Mouse (Mus musculus): Measurements from ENCODE around the gene Rbm19. TPM values are rescaled to one million over a fixed set of nuclear protein-coding genes. Genes with fewer than 3 reads are reported as not detected.
A peak's percentile ranks its signal among the peaks of the same experiment; 100 is the strongest.

Rbm19 gene
- polyA plus RNA-seq, 1 experiment from 2014 or later = 31.4 TPM

GRCm38 (mm10) chr5:120176246-120177065 lies 60.2 kb downstream of the Rbm19 start:
- 87% methylated on average over 13 of the region's 13 CpGs for WGBS
- H3K4me1 ChIP-seq = peaks cover 33% of the 10 kb centered on the region
- no peak overlapping the region for H3K27ac ChIP-seq
- H3K36me3 ChIP-seq = peaks cover 58% of the 10 kb centered on the region
- H3K4me3 ChIP-seq = no peak overlapping the region
- no peak for DNase-seq (ENCODE audit: low spot score)
- peaks cover 6% of the 10 kb centered on the region; the same call in 1 of the 2 replicates for H3K9me3 ChIP-seq
- H3K27me3 ChIP-seq (ENCODE audit: insufficient read depth, poor library complexity, severe bottlenecking) = no peaks in the 10 kb centered on the region

DNA sequence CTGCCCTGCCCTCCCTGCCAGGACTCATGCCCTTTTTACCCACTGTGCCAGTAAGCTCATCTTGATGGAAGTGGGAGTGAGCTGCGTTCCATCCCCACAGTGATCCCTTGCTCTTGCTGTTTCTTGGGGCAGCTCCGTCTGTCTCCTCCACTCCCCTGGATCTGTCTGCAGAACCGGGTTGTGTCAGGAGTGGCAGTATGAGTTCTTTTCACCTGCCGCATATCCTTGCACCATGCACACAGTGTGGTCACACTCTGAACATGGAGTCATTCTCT lies 60.7 kb downstream of the Rbm19 start:
- Histone ChIP-seq H3K4me3 (no peak overlapping the region), H3K27me3 (ENCODE audit: insufficient read depth, poor library complexity, severe bottlenecking) (no peaks in the 10 kb centered on the region), H3K4me1 (peaks cover 28% of the 10 kb centered on the region), H3K36me3 (peaks cover 60% of the 10 kb centered on the region), H3K9me3 (peaks cover 6% of the 10 kb centered on the region; the same call in 1 of the 2 replicates), H3K27ac (no peak overlapping the region)
- 92% methylated on average over 4 of the region's 4 CpGs for WGBS
- DNase-seq (ENCODE audit: low spot score) = no peak

GRCm38 (mm10) chr5:120180102-120180501 lies 63.8 kb downstream of the Rbm19 start:
- 92% methylated on average over 11 of the region's 11 CpGs for WGBS

GRCm38 (mm10) chr5:120181384-120181783 lies 65.1 kb downstream of the Rbm19 start:
- H3K27ac ChIP-seq = no peak overlapping the region
- peaks cover 54% of the 10 kb centered on the region for H3K36me3 ChIP-seq
- peaks cover 6% of the 10 kb centered on the region; the same call in 1 of the 2 replicates for H3K9me3 ChIP-seq
- H3K4me1 ChIP-seq = peaks cover 18% of the 10 kb centered on the region
- 90% methylated on average over 4 of the region's 4 CpGs for WGBS
- no peak overlapping the region for H3K4me3 ChIP-seq
- DNase-seq (ENCODE audit: low spot score) = no peak
- no peaks in the 10 kb centered on the region for H3K27me3 ChIP-seq (ENCODE audit: insufficient read depth, poor library complexity, severe bottlenecking)

More at GRCm38 (mm10) chr5:120180102-120180501, 63.8 kb downstream of the Rbm19 start:
- Histone ChIP-seq H3K4me3 (no peak overlapping the region), H3K27ac (no peak overlapping the region), H3K27me3 (ENCODE audit: insufficient read depth, poor library complexity, severe bottlenecking) (no peaks in the 10 kb centered on the region), H3K36me3 (peaks cover 60% of the 10 kb centered on the region), H3K4me1 (peaks cover 18% of the 10 kb centered on the region), H3K9me3 (peaks cover 6% of the 10 kb centered on the region; the same call in 1 of the 2 replicates)
- DNase-seq (ENCODE audit: low spot score) = no peak

DNA sequence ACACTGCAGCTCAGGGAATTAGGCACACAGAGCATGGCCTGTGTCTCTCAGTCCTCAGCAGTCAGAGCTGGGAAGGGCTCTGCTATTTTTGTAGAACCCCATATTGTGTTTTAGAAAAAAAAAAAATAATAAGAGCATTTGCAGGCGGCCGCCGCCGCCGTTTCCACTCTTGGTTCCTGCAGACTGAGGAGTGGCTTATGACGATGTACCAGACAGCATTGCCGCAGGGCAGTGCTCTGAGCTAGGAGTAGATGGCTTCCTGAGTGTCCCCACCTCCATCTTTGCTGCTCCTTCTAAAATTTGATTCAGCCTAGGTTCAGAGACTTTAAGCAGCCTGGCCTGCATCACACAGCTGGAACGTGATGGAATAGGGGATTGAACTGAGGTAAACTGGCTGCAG lies 67.1 kb downstream of the Rbm19 start:
- DNase-seq (ENCODE audit: low spot score) = no peak
- Histone ChIP-seq H3K9me3 (peaks cover 6% of the 10 kb centered on the region; the same call in 1 of the 2 replicates), H3K4me1 (peaks cover 16% of the 10 kb centered on the region), H3K36me3 (peaks cover 54% of the 10 kb centered on the region), H3K27ac (no peak overlapping the region), H3K4me3 (no peak overlapping the region; the same call in 1 of the 2 replicates), H3K27me3 (ENCODE audit: insufficient read depth, poor library complexity, severe bottlenecking) (no peaks in the 10 kb centered on the region)
- 79% methylated on average over 8 of the region's 8 CpGs for WGBS

- Histone ChIP-seq H3K27ac (no peak overlapping the region), H3K27me3 (ENCODE audit: insufficient read depth, poor library complexity, severe bottlenecking) (no peaks in the 10 kb centered on the region), H3K9me3 (peaks cover 6% of the 10 kb centered on the region; the same call in 1 of the 2 replicates), H3K4me1 (peaks cover 16% of the 10 kb centered on the region), H3K4me3 (no peak overlapping the region; the same call in 1 of the 2 replicates), H3K36me3 (peaks cover 49% of the 10 kb centered on the region)
- DNase-seq (ENCODE audit: low spot score) = no peak
- 52% methylated on average over 7 of the region's 7 CpGs for WGBS
These were observed 67.5 kb downstream of the Rbm19 start for GRCm38 (mm10) chr5:120183790-120184189.

DNA sequence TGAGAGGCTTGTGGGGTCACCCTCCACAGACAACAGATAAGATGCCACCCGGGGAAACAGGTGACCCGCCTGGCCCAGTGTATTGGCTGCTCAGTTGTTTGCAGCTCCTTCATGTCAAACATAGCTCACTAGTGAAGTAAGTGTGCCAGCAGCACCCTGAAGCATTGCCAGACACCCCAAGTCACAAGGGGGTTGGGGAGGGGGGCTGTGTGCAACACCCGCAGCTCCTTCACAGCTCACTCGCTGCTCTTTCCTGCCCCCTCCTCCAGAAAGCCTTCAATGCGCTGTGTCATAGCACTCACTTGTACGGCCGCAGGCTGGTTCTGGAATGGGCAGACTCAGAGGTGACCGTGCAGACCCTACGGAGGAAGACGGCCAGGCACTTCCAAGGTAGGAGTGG lies 69.7 kb downstream of the Rbm19 start:
- 84% methylated on average over 10 of the region's 10 CpGs for WGBS
- no peak overlapping the region for H3K4me3 ChIP-seq
- no peaks in the 10 kb centered on the region for H3K9me3 ChIP-seq
- DNase-seq (ENCODE audit: low spot score) = no peak
- no peaks in the 10 kb centered on the region for H3K27me3 ChIP-seq (ENCODE audit: insufficient read depth, poor library complexity, severe bottlenecking)
- H3K27ac ChIP-seq = no peak overlapping the region
- H3K36me3 ChIP-seq = peaks cover 36% of the 10 kb centered on the region
- H3K4me1 ChIP-seq = peaks cover 21% of the 10 kb centered on the region; the same call in 1 of the 2 replicates

- Histone ChIP-seq H3K27me3 (ENCODE audit: insufficient read depth, poor library complexity, severe bottlenecking) (no peaks in the 10 kb centered on the region), H3K4me3 (no peak overlapping the region), H3K36me3 (peaks cover 36% of the 10 kb centered on the region), H3K27ac (no peak overlapping the region), H3K9me3 (no peaks in the 10 kb centered on the region), H3K4me1 (peaks cover 30% of the 10 kb centered on the region)
- DNase-seq (ENCODE audit: low spot score) = no peak
- WGBS = 72% methylated on average over 7 of the region's 7 CpGs
These were observed 72.3 kb downstream of the Rbm19 start for GRCm38 (mm10) chr5:120188541-120188940.

DNA sequence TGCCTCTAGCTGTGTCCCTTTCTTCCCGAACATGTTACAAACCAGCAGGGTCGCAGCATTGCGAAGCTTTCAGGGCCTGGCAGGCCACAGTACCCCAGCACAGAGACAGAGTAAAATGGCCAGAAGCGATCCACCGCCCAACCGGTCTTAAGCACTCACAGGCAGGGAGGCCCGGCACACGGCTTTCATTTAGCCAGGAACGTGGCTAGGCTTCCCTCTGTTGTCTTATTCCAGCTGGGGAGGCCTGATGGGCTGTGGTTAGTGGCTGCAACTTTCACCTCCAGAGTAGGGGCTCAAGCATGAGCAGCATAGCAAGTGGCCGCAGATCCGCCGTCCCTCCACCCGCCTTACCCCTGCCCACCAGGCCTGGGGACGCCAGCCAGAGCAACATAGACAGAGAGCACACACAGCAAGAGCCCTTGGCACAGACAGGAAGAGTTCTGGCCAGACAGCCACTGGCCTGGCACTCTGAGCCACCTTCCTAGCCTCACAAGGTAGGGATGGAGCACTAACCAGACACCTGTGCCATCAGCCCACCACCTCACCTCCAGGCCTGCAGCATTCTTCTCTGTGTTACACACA lies 73.8 kb downstream of the Rbm19 start:
- H3K27ac ChIP-seq = 0 out of 2 replicates have a peak overlapping the region, but pooled peaks have one; percentile 25
- no peaks in the 10 kb centered on the region for H3K27me3 ChIP-seq (ENCODE audit: insufficient read depth, poor library complexity, severe bottlenecking)
- WGBS = 82% methylated on average over 14 of the region's 14 CpGs
- peaks cover 39% of the 10 kb centered on the region for H3K4me1 ChIP-seq
- DNase-seq (ENCODE audit: low spot score) = no peak
- no peaks in the 10 kb centered on the region for H3K9me3 ChIP-seq
- no peak overlapping the region for H3K4me3 ChIP-seq
- H3K36me3 ChIP-seq = peaks cover 39% of the 10 kb centered on the region

DNA sequence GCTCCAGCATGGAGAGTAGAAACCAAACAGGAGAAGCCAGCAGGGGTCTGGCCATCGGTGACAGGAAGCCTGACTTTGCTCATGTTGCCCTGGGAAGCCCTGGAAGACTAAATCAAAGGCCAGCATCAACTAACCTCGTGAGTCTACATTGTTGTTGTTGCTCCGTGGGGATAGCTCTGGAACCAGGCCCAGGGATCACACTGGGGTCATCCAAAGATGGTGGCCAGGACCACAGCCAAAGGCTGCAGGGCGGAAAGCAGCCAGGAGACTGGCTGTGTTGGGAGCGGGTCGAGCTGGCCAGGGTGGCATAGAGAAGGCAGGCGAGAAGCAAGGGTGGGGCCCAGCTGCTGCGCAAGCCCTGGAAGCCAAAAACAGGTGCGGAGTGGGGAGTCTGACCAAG lies 75.4 kb downstream of the Rbm19 start:
- H3K36me3 ChIP-seq = peaks cover 34% of the 10 kb centered on the region
- H3K4me1 ChIP-seq = peaks cover 51% of the 10 kb centered on the region
- 0 out of 2 replicates have a peak, but pooled peaks cover 4% of the 10 kb centered on the region for H3K27me3 ChIP-seq (ENCODE audit: insufficient read depth, poor library complexity, severe bottlenecking)
- WGBS = 88% methylated on average over 9 of the region's 9 CpGs
- DNase-seq (ENCODE audit: low spot score) = no peak
- H3K27ac ChIP-seq = no peak overlapping the region
- H3K9me3 ChIP-seq = no peaks in the 10 kb centered on the region
- H3K4me3 ChIP-seq = no peak overlapping the region

DNA sequence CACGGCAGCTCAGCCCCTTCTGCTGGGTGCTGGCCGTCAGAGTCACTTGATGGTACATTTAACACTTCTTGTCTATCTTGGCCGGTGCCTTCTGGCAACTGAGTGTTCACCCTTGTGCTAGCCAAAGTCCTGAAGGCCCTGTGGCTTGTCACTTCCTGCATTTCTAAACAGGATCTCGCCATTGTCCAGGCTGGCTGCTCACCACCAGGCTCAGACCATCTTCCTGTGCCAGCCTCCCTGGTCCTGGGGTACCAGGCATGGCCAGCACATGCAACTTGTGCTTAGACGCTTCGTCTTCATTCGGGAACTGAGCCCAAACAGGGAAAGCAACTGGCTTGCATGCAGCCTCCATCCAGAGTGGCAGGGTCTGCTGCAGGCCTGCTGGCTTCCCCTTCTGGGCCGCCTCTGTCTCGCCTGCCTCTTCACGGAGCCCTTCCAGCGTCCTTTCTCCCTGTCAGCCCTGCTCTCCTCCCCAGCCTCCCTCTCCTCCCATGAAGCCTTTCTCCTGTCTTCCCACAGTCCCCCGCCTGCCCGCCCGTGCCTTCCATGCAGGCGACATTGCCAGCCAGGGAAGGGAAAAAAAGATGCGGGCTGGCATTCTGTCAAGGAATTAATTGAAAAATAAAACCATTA lies 78.2 kb downstream of the Rbm19 start:
- Histone ChIP-seq H3K27ac (no peak overlapping the region; the same call in 1 of the 2 replicates), H3K4me3 (no peak overlapping the region), H3K27me3 (ENCODE audit: insufficient read depth, poor library complexity, severe bottlenecking) (0 out of 2 replicates have a peak, but pooled peaks cover 4% of the 10 kb centered on the region), H3K4me1 (peaks cover 45% of the 10 kb centered on the region), H3K9me3 (no peaks in the 10 kb centered on the region), H3K36me3 (peaks cover 34% of the 10 kb centered on the region)
- DNase-seq (ENCODE audit: low spot score) = no peak
- 47% methylated on average over 16 of the region's 16 CpGs for WGBS

GRCm38 (mm10) chr5:120194948-120195347 lies 78.7 kb downstream of the Rbm19 start:
- Histone ChIP-seq H3K27ac (no peak overlapping the region), H3K36me3 (peaks cover 38% of the 10 kb centered on the region), H3K4me1 (peaks cover 41% of the 10 kb centered on the region), H3K9me3 (no peaks in the 10 kb centered on the region), H3K27me3 (ENCODE audit: insufficient read depth, poor library complexity, severe bottlenecking) (0 out of 2 replicates have a peak, but pooled peaks cover 4% of the 10 kb centered on the region), H3K4me3 (no peak overlapping the region)
- DNase-seq (ENCODE audit: low spot score) = no peak
- 36% methylated on average over 13 of the region's 13 CpGs for WGBS

DNA sequence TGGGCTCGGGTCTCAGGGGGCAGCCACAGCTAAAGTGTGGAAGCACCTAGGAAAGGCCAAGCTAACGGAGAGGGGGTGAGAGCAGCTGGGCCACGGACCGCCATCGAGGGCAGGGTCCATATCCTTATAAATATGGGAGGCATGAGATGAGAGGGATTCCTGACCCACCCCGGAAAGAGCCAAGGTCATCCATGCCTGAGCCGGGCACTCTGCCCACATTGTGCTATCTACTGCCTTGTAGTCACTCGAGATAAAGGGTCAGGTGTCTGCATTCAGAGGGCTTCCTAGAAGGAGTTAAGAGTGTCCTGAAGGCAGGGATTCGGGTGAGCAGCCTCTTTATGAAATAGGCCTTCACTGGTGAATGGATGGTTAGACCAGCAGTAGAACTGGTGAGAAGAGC lies 80.6 kb downstream of the Rbm19 start:
- Histone ChIP-seq H3K4me3 (no peak overlapping the region), H3K27ac (peak overlapping the region; percentile 56; the same call in 1 of the 2 replicates), H3K4me1 (peaks cover 41% of the 10 kb centered on the region), H3K9me3 (no peaks in the 10 kb centered on the region), H3K27me3 (ENCODE audit: insufficient read depth, poor library complexity, severe bottlenecking) (0 out of 2 replicates have a peak, but pooled peaks cover 4% of the 10 kb centered on the region), H3K36me3 (peaks cover 37% of the 10 kb centered on the region)
- DNase-seq (ENCODE audit: low spot score) = no peak
- 73% methylated on average over 9 of the region's 9 CpGs for WGBS

Measured in heart, embryonic 10.5 days (tissue).